Mouse (Mus musculus): ENCODE data around the gene Fhit. TPM values are rescaled to one million over a fixed set of nuclear protein-coding genes. Genes with fewer than 3 reads are reported as not detected.
"Not testable (repeated sequence)": the region's sequence is repeated elsewhere in the genome, so short reads cannot be mapped to it uniquely, and the experiment has no call there.

Fhit gene
- polyA plus RNA-seq, 1 experiment from 2014 or later: 4.1 TPM

GRCm38 (mm10) chr14:9896556-9896955, 1265.3 kb downstream of the Fhit start:
- Histone ChIP-seq H3K4me3 (no peak overlapping the region), H3K27me3 (no peaks in the 10 kb centered on the region), H3K9me3 (replicated peaks) (no peaks in the 10 kb centered on the region), H3K9ac (no peak overlapping the region), H3K27ac (no peak overlapping the region), H3K36me3 (no peaks in the 10 kb centered on the region), H3K4me1 (replicated peaks) (no peaks in the 10 kb centered on the region), H3K4me2 (no peak overlapping the region)
- 71% methylated on average over 1 of the region's 1 CpGs for WGBS
- ATAC-seq (replicated peaks; ENCODE audit: insufficient number of reproducible peaks, insufficient read depth, low FRiP score, low read depth): no peak

DNA sequence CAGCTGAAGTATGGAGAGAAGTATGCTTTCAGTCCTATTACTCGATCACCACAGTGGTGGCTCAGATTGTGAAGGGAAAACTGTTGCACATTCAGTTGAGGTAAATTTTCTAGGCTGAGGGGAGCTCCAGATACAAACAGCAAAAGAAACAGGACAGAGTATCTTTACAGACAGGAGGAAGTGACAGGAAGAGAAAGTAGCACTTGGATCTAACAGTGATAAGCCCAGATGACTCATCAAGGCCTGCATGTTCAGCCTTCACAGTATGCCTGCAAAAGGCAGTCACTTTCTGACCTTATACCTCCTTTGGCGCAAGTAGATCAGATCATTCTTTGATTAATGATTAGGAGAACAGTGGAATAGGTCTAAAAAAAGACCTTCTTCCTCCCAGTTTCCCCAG, 1309.8 kb downstream of the Fhit start:
- Histone ChIP-seq H3K9me3 (replicated peaks) (no peaks in the 10 kb centered on the region), H3K4me3 (no peak overlapping the region), H3K27me3 (no peaks in the 10 kb centered on the region), H3K27ac (no peak overlapping the region), H3K4me1 (replicated peaks) (no peaks in the 10 kb centered on the region), H3K9ac (no peak overlapping the region), H3K4me2 (no peak overlapping the region), H3K36me3 (no peaks in the 10 kb centered on the region)
- no peak for ATAC-seq (replicated peaks; ENCODE audit: insufficient number of reproducible peaks, insufficient read depth, low FRiP score, low read depth)
- WGBS: 45% methylated on average over 2 of the region's 2 CpGs

DNA sequence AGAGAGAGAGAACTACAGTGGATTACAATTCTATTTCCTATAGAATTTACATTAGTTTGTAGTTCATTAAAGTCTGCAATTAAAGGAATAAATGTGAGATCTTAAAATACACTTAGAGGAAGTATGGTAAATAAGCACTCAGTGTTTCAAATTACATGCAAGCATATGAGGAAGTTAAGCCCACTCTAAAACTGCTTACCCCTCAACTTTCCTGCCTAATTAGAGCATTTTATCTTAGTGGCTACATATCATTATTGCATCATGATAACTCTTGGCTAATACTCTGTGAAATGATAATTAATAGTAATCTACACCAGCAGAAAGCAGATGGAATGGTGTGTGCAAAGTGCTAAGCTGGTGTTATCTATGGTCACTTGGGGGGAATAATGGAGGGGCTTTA, 1329.5 kb downstream of the Fhit start:
- no peaks in the 10 kb centered on the region for H3K9me3 ChIP-seq (replicated peaks)
- no peak overlapping the region for H3K4me3 ChIP-seq
- no peak overlapping the region for H3K27ac ChIP-seq
- no peaks in the 10 kb centered on the region for H3K36me3 ChIP-seq
- no peak for ATAC-seq (replicated peaks; ENCODE audit: insufficient number of reproducible peaks, insufficient read depth, low FRiP score, low read depth)
- H3K27me3 ChIP-seq: no peaks in the 10 kb centered on the region
- no peaks in the 10 kb centered on the region for H3K4me1 ChIP-seq (replicated peaks)
- H3K9ac ChIP-seq: no peak overlapping the region
- H3K4me2 ChIP-seq: no peak overlapping the region

DNA sequence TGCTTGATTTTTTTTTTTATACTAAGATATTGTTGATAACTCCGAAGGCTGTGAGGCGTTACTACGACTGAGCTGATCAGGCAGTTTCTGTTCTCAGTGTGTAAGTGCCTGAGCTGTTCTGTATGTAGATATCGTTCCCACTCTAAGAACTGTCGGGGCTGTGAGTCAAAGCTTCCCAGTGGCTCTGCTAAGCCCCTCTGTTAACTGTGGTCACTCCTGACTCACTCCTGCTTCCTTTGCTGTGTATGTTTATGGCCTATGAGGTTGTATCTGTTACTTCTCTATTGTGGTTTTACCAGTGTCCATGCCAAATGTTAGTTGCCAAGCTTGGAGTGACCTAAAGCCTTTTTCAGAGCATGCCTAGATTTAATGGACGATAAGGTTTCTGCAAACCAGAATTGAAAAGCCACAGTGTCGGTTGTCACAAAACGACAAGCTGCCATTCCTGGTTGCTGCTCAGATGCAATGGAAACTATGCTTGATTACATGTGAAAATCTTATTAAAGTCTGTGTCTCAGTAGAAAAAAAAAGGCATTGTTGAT, 1333.1 kb downstream of the Fhit start:
- H3K9ac ChIP-seq; H3K4me1 ChIP-seq (replicated peaks); ATAC-seq (replicated peaks; ENCODE audit: insufficient number of reproducible peaks, insufficient read depth, low FRiP score, low read depth): not testable (repeated sequence)

GRCm38 (mm10) chr14:9815963-9816362, 1345.9 kb downstream of the Fhit start:
- H3K4me1 ChIP-seq (replicated peaks): no peaks in the 10 kb centered on the region
- no peak overlapping the region for H3K4me3 ChIP-seq
- no peaks in the 10 kb centered on the region for H3K9me3 ChIP-seq (replicated peaks)
- H3K27ac ChIP-seq: no peak overlapping the region
- H3K36me3 ChIP-seq: no peaks in the 10 kb centered on the region
- no peak for ATAC-seq (replicated peaks; ENCODE audit: insufficient number of reproducible peaks, insufficient read depth, low FRiP score, low read depth)
- 86% methylated on average over 4 of the region's 4 CpGs for WGBS
- H3K9ac ChIP-seq: no peak overlapping the region
- H3K4me2 ChIP-seq: no peak overlapping the region
- no peaks in the 10 kb centered on the region for H3K27me3 ChIP-seq

More for the DNA sequence above, 1333.1 kb downstream of the Fhit start:
- H3K27ac ChIP-seq; H3K36me3 ChIP-seq; H3K4me3 ChIP-seq; H3K9me3 ChIP-seq (replicated peaks); H3K27me3 ChIP-seq; H3K4me2 ChIP-seq: not testable (repeated sequence)
- WGBS: 64% methylated on average over 8 of the region's 8 CpGs

GRCm38 (mm10) chr14:9811847-9812321, 1350.0 kb downstream of the Fhit start:
- H3K27me3 ChIP-seq: no peaks in the 10 kb centered on the region
- no peak overlapping the region for H3K27ac ChIP-seq
- H3K9ac ChIP-seq: no peak overlapping the region
- no peak overlapping the region for H3K4me2 ChIP-seq
- no peak for ATAC-seq (replicated peaks; ENCODE audit: insufficient number of reproducible peaks, insufficient read depth, low FRiP score, low read depth)
- H3K36me3 ChIP-seq: no peaks in the 10 kb centered on the region
- 70% methylated on average over 9 of the region's 9 CpGs for WGBS
- H3K4me3 ChIP-seq: no peak overlapping the region
- H3K9me3 ChIP-seq (replicated peaks): no peaks in the 10 kb centered on the region
- no peaks in the 10 kb centered on the region for H3K4me1 ChIP-seq (replicated peaks)

- no peak for ATAC-seq (replicated peaks; ENCODE audit: insufficient number of reproducible peaks, insufficient read depth, low FRiP score, low read depth)
- H3K4me3 ChIP-seq: no peak overlapping the region
- H3K36me3 ChIP-seq: no peaks in the 10 kb centered on the region
- H3K27me3 ChIP-seq: no peaks in the 10 kb centered on the region
- WGBS: 72% methylated on average over 7 of the region's 7 CpGs
- no peaks in the 10 kb centered on the region for H3K4me1 ChIP-seq (replicated peaks)
- no peak overlapping the region for H3K9ac ChIP-seq
- H3K27ac ChIP-seq: no peak overlapping the region
- H3K4me2 ChIP-seq: no peak overlapping the region
- no peaks in the 10 kb centered on the region for H3K9me3 ChIP-seq (replicated peaks)
Measured at GRCm38 (mm10) chr14:9811177-9811846, 1350.5 kb downstream of the Fhit start.

- H3K9me3 ChIP-seq (replicated peaks): no peaks in the 10 kb centered on the region
- no peak overlapping the region for H3K4me2 ChIP-seq
- H3K27me3 ChIP-seq: no peaks in the 10 kb centered on the region
- no peaks in the 10 kb centered on the region for H3K4me1 ChIP-seq (replicated peaks)
- H3K27ac ChIP-seq: no peak overlapping the region
- no peak for ATAC-seq (replicated peaks; ENCODE audit: insufficient number of reproducible peaks, insufficient read depth, low FRiP score, low read depth)
- H3K36me3 ChIP-seq: no peaks in the 10 kb centered on the region
- no peak overlapping the region for H3K4me3 ChIP-seq
- H3K9ac ChIP-seq: no peak overlapping the region
Measured at GRCm38 (mm10) chr14:9793403-9793802, 1368.4 kb downstream of the Fhit start.

- no peaks in the 10 kb centered on the region for H3K4me1 ChIP-seq (replicated peaks)
- 67% methylated on average over 3 of the region's 3 CpGs for WGBS
- no peak overlapping the region for H3K9ac ChIP-seq
Measured at GRCm38 (mm10) chr14:9788402-9788950, 1373.4 kb downstream of the Fhit start.

GRCm38 (mm10) chr14:9787389-9787788, 1374.4 kb downstream of the Fhit start:
- no peaks in the 10 kb centered on the region for H3K9me3 ChIP-seq (replicated peaks)
- H3K27ac ChIP-seq: no peak overlapping the region
- no peaks in the 10 kb centered on the region for H3K36me3 ChIP-seq
- no peak for ATAC-seq (replicated peaks; ENCODE audit: insufficient number of reproducible peaks, insufficient read depth, low FRiP score, low read depth)
- no peak overlapping the region for H3K4me3 ChIP-seq
- WGBS: 79% methylated on average over 1 of the region's 1 CpGs
- H3K4me1 ChIP-seq (replicated peaks): no peaks in the 10 kb centered on the region
- no peak overlapping the region for H3K4me2 ChIP-seq
- H3K9ac ChIP-seq: no peak overlapping the region
- H3K27me3 ChIP-seq: no peaks in the 10 kb centered on the region

More at GRCm38 (mm10) chr14:9788402-9788950, 1373.4 kb downstream of the Fhit start:
- Histone ChIP-seq H3K27ac (no peak overlapping the region), H3K4me2 (no peak overlapping the region), H3K36me3 (no peaks in the 10 kb centered on the region), H3K9me3 (replicated peaks) (no peaks in the 10 kb centered on the region), H3K27me3 (no peaks in the 10 kb centered on the region), H3K4me3 (no peak overlapping the region)
- no peak for ATAC-seq (replicated peaks; ENCODE audit: insufficient number of reproducible peaks, insufficient read depth, low FRiP score, low read depth)

- no peaks in the 10 kb centered on the region for H3K36me3 ChIP-seq
- H3K27me3 ChIP-seq: no peaks in the 10 kb centered on the region
- 37% methylated on average over 1 of the region's 1 CpGs for WGBS
- no peak overlapping the region for H3K4me2 ChIP-seq
- no peak for ATAC-seq (replicated peaks; ENCODE audit: insufficient number of reproducible peaks, insufficient read depth, low FRiP score, low read depth)
- H3K4me1 ChIP-seq (replicated peaks): no peaks in the 10 kb centered on the region
- no peak overlapping the region for H3K27ac ChIP-seq
- H3K9ac ChIP-seq: no peak overlapping the region
- no peak overlapping the region for H3K4me3 ChIP-seq
- no peaks in the 10 kb centered on the region for H3K9me3 ChIP-seq (replicated peaks)
Measured at GRCm38 (mm10) chr14:9785861-9786260, 1376.0 kb downstream of the Fhit start.

DNA sequence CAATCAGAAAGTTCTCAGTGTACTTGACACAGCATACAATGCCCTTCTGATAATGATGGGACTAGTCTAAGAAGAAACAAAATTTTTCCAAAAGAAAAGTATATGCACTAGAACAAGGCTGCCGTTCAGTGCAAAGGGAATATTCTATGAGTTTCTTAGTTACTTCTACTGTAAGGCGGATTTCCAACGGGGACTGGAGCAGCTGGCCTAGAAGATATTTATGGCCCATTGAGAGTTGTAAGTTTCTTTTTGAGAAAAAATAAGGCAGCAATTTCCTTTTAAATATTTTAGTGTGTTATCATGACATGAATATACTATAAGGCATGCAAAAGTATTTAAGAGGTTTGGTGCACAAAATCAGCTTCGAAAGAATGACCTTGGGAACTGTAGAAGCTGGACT, 1410.5 kb downstream of the Fhit start:
- ATAC-seq (replicated peaks; ENCODE audit: insufficient number of reproducible peaks, insufficient read depth, low FRiP score, low read depth): no peak
- 82% methylated on average over 4 of the region's 4 CpGs for WGBS

More for the DNA sequence above, 1410.5 kb downstream of the Fhit start:
- Histone ChIP-seq H3K4me3 (no peak overlapping the region), H3K36me3 (no peaks in the 10 kb centered on the region), H3K27me3 (no peaks in the 10 kb centered on the region), H3K4me2 (no peak overlapping the region), H3K9me3 (replicated peaks) (no peaks in the 10 kb centered on the region), H3K27ac (no peak overlapping the region), H3K9ac (no peak overlapping the region), H3K4me1 (replicated peaks) (no peaks in the 10 kb centered on the region)

Data from heart, embryonic 15.5 days (tissue).